Mouse (Mus musculus) midbrain, embryonic 13.5 days (tissue): Measurements from ENCODE around the gene Atp11a. TPM values are rescaled to one million over a fixed set of nuclear protein-coding genes. Genes with fewer than 3 reads are reported as not detected.
A peak's percentile ranks its signal among the peaks of the same experiment; 100 is the strongest.

Source experiments
- ATAC-seq: fragments of 200-750 bp; cut with Nextera tagmentation; 2 replicates; pipeline ENCODE4 v1.8.0; 2017; ENCODE audit warnings: mild to moderate bottlenecking, moderate TSS enrichment, moderate library complexity
- H3K27ac ChIP-seq: fragments of 300-500 bp; sonication (generic); 2 replicates; pipeline ENCODE4 v1.5.1; 2015; ENCODE audit warnings: inconsistent platforms, mild to moderate bottlenecking, moderate library complexity
- H3K27me3 ChIP-seq: fragments of 300-500 bp; sonication (generic); 2 replicates; pipeline ENCODE4 v1.6.1; 2015; ENCODE audit warnings: mild to moderate bottlenecking, inconsistent platforms
- H3K36me3 ChIP-seq: fragments of 300-500 bp; sonication (generic); 2 replicates; pipeline ENCODE4 v1.6.1; 2015; ENCODE audit warnings: mild to moderate bottlenecking, inconsistent platforms
- H3K4me1 ChIP-seq: fragments of 300-500 bp; sonication (generic); replicated peaks from 2 replicates; pipeline ENCODE4 v1.6.1; 2015; ENCODE audit warnings: inconsistent platforms
- H3K4me2 ChIP-seq: fragments of 300-500 bp; sonication (generic); replicated peaks from 2 replicates; pipeline ENCODE4 v1.6.1; 2015; ENCODE audit warnings: moderate library complexity, mild to moderate bottlenecking, inconsistent platforms
- H3K4me3 ChIP-seq: fragments of 300-500 bp; sonication (generic); replicated peaks from 2 replicates; pipeline ENCODE4 v1.5.1; 2015; ENCODE audit warnings: mild to moderate bottlenecking, inconsistent platforms
- H3K9ac ChIP-seq: fragments of 300-500 bp; sonication (generic); replicated peaks from 2 replicates; pipeline ENCODE4 v1.6.1; 2015; ENCODE audit warnings: mild to moderate bottlenecking, inconsistent platforms
- H3K9me3 ChIP-seq: fragments of 300-500 bp; sonication (generic); 2 replicates; pipeline ENCODE4 v1.6.1; 2016; ENCODE audit warnings: mild to moderate bottlenecking, inconsistent platforms
- WGBS: fragments of 180-500 bp; shearing (Covaris S2); methylation state at CpG from one replicate; pipeline ENCODE4 v1.1.7; 2015; 5-methylcytosine and 5-hydroxymethylcytosine counted together
- polyA plus RNA-seq: library from polyadenylated mRNA; unstranded; fragments of >200 nt; fragmentation: Nextera tagmentation; extraction: Ambion mirVana; gene quantifications from 2 replicates; pipeline ENCODE4 v1.2.1, GENCODE M21; 2015

The Atp11a gene
- polyA plus RNA-seq, 1 experiment from 2014 or later = 9.9 TPM

DNA sequence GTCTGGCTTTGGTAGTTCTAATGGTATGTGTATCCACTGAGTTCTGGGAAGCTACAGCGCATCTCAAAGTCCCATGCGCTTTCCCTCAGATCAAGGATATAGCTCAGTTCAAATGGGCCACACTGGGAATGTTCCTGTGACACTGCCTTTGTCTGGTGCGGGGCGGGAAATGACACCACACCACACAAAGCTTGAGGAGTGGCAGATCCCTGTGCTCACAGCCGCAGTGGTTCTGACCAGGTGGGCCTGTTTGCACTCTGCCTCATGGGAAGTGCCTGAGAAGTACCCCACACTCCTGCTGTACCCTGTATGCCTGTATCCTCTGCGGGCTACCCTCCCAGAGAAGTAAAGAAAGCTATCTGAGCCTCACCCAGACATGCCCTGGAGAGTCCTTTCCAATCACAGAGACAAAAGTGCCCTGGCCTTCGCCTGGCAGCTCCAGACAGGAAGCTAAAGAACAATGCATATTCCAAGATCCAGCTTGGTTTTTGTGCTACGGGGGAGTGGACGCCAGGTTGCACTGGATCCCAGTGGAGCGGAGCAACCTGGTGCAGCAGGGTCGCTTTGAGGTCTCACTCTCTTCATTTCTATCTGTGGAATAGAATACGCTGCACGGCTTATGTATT, 147.1 kb downstream of the Atp11a start:
- no peak overlapping the region for H3K9ac ChIP-seq
- H3K4me3 ChIP-seq = no peak overlapping the region
- no peak overlapping the region for H3K4me2 ChIP-seq
- H3K36me3 ChIP-seq = no peaks in the 10 kb centered on the region
- WGBS = 86% methylated on average over 13 of the region's 13 CpGs
- H3K27me3 ChIP-seq = no peaks in the 10 kb centered on the region
- H3K9me3 ChIP-seq = no peaks in the 10 kb centered on the region
- ATAC-seq = no peak
- no peaks in the 10 kb centered on the region for H3K4me1 ChIP-seq
- H3K27ac ChIP-seq = no peak overlapping the region

DNA sequence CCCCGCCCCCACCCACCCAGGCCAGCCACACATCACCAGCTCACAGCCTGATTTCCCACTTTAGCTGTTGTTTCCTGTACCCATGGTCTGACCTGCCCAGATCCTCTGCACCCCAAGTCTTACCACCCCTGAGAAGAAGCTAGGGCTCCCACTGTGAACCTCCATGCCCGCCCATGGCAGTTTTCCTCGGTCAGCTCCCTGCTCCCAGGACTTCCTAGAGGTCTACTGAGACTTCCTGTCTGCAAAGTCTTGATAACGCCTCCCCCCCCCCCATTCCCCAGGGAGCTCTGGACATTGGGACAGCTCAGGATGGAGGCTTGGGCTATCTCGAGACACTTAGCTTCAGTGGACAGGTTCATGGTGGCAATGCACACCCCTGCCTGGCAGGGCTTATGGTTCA, 148.3 kb downstream of the Atp11a start:
- Histone ChIP-seq H3K9ac (no peak overlapping the region), H3K27ac (no peak overlapping the region), H3K36me3 (no peaks in the 10 kb centered on the region), H3K4me2 (no peak overlapping the region), H3K27me3 (no peaks in the 10 kb centered on the region), H3K9me3 (no peaks in the 10 kb centered on the region), H3K4me3 (no peak overlapping the region), H3K4me1 (no peaks in the 10 kb centered on the region)
- ATAC-seq = no peak
- WGBS = 88% methylated on average over 5 of the region's 5 CpGs

DNA sequence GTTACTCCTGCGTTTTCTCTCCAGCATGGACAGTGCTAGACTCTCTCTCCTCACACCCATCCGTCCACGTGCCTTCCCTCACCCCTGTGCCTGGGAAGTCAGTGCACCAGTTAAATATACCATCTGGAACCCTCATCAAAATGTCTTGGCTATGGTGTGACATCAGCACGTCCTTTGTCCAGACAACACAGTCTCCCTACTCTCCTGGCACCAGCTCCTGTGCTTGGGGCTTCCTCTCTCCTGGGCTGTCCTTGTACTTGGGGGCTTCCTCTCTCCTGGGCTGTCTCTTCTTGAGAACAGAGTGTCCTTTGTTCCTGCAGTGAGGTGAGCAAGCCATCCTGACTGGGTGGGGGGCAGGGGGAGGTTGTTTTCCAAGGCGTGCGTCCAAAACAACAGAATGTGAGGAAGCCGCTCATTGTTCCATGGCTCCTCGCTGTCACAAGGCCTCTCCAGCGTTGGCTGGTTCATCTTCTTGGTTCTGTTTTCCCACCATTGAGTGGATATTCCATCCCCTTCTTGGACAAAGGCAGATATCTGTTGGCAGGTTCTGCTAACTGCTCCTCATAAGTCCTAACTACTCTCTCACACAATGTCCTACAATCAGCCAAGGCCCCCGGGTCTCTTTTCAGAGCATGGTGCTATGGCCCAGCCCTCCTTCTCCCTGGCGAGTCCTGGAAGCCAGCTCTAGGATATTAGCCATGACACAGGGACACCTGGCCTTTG, 148.9 kb downstream of the Atp11a start:
- Histone ChIP-seq H3K9ac (no peak overlapping the region), H3K27me3 (no peaks in the 10 kb centered on the region), H3K27ac (no peak overlapping the region), H3K36me3 (no peaks in the 10 kb centered on the region), H3K9me3 (no peaks in the 10 kb centered on the region), H3K4me1 (no peaks in the 10 kb centered on the region), H3K4me3 (no peak overlapping the region), H3K4me2 (no peak overlapping the region)
- WGBS = 84% methylated on average over 11 of the region's 11 CpGs
- ATAC-seq = no peak

DNA sequence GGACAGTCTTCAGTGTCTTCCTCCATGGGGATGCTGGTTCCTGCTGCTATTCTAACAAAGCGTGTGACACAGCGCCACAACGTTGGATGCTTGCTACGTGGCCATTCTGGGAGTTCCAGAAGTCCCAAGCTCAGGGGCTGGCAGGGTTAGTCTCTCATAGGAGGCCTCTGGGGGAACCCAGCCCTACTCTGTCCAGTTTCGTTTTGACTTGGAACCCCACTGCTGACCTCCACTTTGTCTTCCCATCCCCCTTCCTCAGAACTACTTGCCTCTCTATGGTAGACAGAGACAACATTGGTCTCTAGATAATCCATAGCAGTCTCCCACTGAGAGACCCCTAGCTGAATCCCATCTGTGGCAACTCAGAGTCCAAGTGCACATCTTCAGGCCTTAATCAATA, 149.8 kb downstream of the Atp11a start:
- Histone ChIP-seq H3K9ac (no peak overlapping the region), H3K4me1 (peaks cover 2% of the 10 kb centered on the region), H3K4me3 (no peak overlapping the region), H3K27ac (no peak overlapping the region), H3K4me2 (no peak overlapping the region), H3K9me3 (no peaks in the 10 kb centered on the region), H3K27me3 (no peaks in the 10 kb centered on the region), H3K36me3 (no peaks in the 10 kb centered on the region)
- ATAC-seq = no peak
- 67% methylated on average over 5 of the region's 5 CpGs for WGBS

DNA sequence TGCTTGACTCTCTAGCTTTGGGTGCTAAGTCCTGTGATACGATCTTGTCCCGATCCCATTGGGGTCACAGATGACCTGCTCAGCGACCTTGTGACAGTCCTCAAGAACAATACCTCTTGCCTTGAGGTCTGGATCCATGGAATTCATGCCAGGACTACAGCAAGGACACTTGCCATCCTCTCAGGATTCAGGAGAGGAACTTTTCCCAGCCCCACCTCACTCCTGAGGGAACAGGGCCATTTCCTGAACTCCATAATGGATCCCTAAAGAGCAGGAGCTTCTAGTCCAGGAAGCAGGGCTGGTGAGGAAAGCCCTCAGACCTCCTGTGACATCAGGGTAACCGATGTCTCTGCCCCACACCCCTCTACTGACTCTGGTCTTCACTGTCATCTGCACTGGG, 150.9 kb downstream of the Atp11a start:
- no peaks in the 10 kb centered on the region for H3K36me3 ChIP-seq
- no peaks in the 10 kb centered on the region for H3K9me3 ChIP-seq
- ATAC-seq = no peak
- no peak overlapping the region for H3K27ac ChIP-seq
- no peaks in the 10 kb centered on the region for H3K27me3 ChIP-seq
- peaks cover 10% of the 10 kb centered on the region for H3K4me1 ChIP-seq
- H3K9ac ChIP-seq = no peak overlapping the region
- no peak overlapping the region for H3K4me3 ChIP-seq
- H3K4me2 ChIP-seq = no peak overlapping the region
- 86% methylated on average over 4 of the region's 4 CpGs for WGBS

GRCm38 (mm10) chr8:12912011-12912410, 155.2 kb downstream of the Atp11a start:
- H3K4me3 ChIP-seq = no peak overlapping the region
- no peaks in the 10 kb centered on the region for H3K9me3 ChIP-seq
- no peak for ATAC-seq
- no peak overlapping the region for H3K27ac ChIP-seq
- H3K4me1 ChIP-seq = peaks cover 25% of the 10 kb centered on the region
- H3K4me2 ChIP-seq = no peak overlapping the region
- no peaks in the 10 kb centered on the region for H3K27me3 ChIP-seq
- 0 out of 2 replicates have a peak overlapping the region, but pooled peaks have one; percentile 25 for H3K9ac ChIP-seq
- 0 out of 2 replicates have a peak, but pooled peaks cover 2% of the 10 kb centered on the region for H3K36me3 ChIP-seq
- WGBS = 10% methylated on average over 5 of the region's 5 CpGs

- peak overlapping the region; percentile 55 for H3K4me3 ChIP-seq
- 17% methylated on average over 42 of the region's 42 CpGs for WGBS
- peak overlapping the region; percentile 80 for H3K9ac ChIP-seq
- H3K27ac ChIP-seq = peak overlapping the region; percentile 61
- peak; percentile 85 for ATAC-seq
- H3K36me3 ChIP-seq = 0 out of 2 replicates have a peak, but pooled peaks cover 2% of the 10 kb centered on the region
- peaks cover 44% of the 10 kb centered on the region for H3K4me1 ChIP-seq
- H3K4me2 ChIP-seq = peak overlapping the region; percentile 79
- no peaks in the 10 kb centered on the region for H3K9me3 ChIP-seq
- no peaks in the 10 kb centered on the region for H3K27me3 ChIP-seq
Measured at GRCm38 (mm10) chr8:12915187-12916006, 158.6 kb downstream of the Atp11a start.

GRCm38 (mm10) chr8:12916156-12916900, 159.5 kb downstream of the Atp11a start:
- 0 out of 2 replicates have a peak, but pooled peaks have one; percentile 34 for ATAC-seq
- no peaks in the 10 kb centered on the region for H3K9me3 ChIP-seq
- H3K27ac ChIP-seq = peak overlapping the region; percentile 61
- H3K9ac ChIP-seq = peak overlapping the region; percentile 80
- peaks cover 47% of the 10 kb centered on the region for H3K4me1 ChIP-seq
- no peaks in the 10 kb centered on the region for H3K27me3 ChIP-seq
- H3K36me3 ChIP-seq = 0 out of 2 replicates have a peak, but pooled peaks cover 2% of the 10 kb centered on the region
- H3K4me2 ChIP-seq = peak overlapping the region; percentile 79
- WGBS = 60% methylated on average over 16 of the region's 16 CpGs
- peak overlapping the region; percentile 55 for H3K4me3 ChIP-seq

GRCm38 (mm10) chr8:12917029-12917428, 160.2 kb downstream of the Atp11a start:
- no peak for ATAC-seq
- Histone ChIP-seq H3K27me3 (no peaks in the 10 kb centered on the region), H3K9ac (peak overlapping the region; percentile 80), H3K4me2 (peak overlapping the region; percentile 79), H3K4me1 (peaks cover 40% of the 10 kb centered on the region), H3K9me3 (no peaks in the 10 kb centered on the region), H3K4me3 (peak overlapping the region; percentile 55), H3K27ac (no peak overlapping the region), H3K36me3 (0 out of 2 replicates have a peak, but pooled peaks cover 2% of the 10 kb centered on the region)
- 77% methylated on average over 3 of the region's 3 CpGs for WGBS

- 89% methylated on average over 4 of the region's 4 CpGs for WGBS
- peak overlapping the region; percentile 55 for H3K4me3 ChIP-seq
- no peak overlapping the region for H3K27ac ChIP-seq
- no peaks in the 10 kb centered on the region for H3K27me3 ChIP-seq
- H3K4me1 ChIP-seq = peaks cover 41% of the 10 kb centered on the region
- peak overlapping the region; percentile 79 for H3K4me2 ChIP-seq
- 0 out of 2 replicates have a peak, but pooled peaks cover 2% of the 10 kb centered on the region for H3K36me3 ChIP-seq
- ATAC-seq = no peak
- peak overlapping the region; percentile 80; the same call in 1 of the 2 replicates for H3K9ac ChIP-seq
- H3K9me3 ChIP-seq = no peaks in the 10 kb centered on the region
Measured at GRCm38 (mm10) chr8:12917831-12918230, 161.0 kb downstream of the Atp11a start.
